Mouse (Mus musculus) megakaryocyte, embryonic 14.5 days (primary cell): ENCODE results near the gene Trim61.

Experiments used
- FLI1 ChIP-seq: IDR thresholded peaks from 2 replicates; pipeline ENCODE4 v1.6.1; 2012; ENCODE audit warnings: low read length, inconsistent platforms, mixed read lengths
- GATA1 ChIP-seq: IDR thresholded peaks from 3 replicates; pipeline ENCODE4 v1.6.1; 2012; ENCODE audit warnings: mixed read lengths, low read length, inconsistent platforms, borderline replicate concordance

GRCm38 (mm10) chr8:65065622-65066021, 47.3 kb upstream of the Trim61 start:
- TF ChIP-seq GATA1 (no peak), FLI1 (no peak)
